Mouse (Mus musculus): ENCODE results near the gene Gm49380.

DNA sequence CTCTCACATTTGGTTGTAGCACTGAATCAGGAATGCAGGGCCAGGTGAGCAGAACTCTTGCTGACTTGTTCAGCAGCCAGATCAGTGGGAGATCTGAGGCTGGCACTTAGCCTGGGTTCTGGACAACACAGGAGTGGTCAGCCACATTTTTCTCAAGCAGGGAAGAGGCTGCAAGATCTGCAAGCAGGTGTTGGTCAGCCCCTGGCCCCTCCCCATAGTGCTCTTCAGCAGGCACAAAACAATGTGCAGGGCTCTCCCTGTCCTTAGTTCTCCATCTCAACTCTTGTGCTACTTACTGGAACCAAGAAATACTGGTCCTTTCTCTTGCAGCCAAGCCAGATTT, 31.4 kb upstream of the Gm49380 start:
- TF ChIP-seq CTCF (IDR thresholded peaks at IDR 0.05 in 2 of 3, conservative IDR thresholded peaks at IDR 0.05 in 1 of 3; ENCODE audit: control insufficient read depth in 1 of 3, insufficient read depth in 1 of 3, low read depth in 2 of 3, low read length in 3 of 3, poor library complexity in 1 of 3, severe bottlenecking in 1 of 3) (no peak), E2F4 (IDR thresholded peaks at IDR 0.05; ENCODE audit: borderline replicate concordance, low read depth, low read length) (no peak)
